Mouse (Mus musculus): ENCODE data around the gene 4930550L24Rik. TPM values are rescaled to one million over a fixed set of nuclear protein-coding genes. Genes with fewer than 3 reads are reported as not detected.

Gene 4930550L24Rik
- 0.21 and 0.27 TPM in 2 replicates for polyA plus RNA-seq (2014; fragmentation: Nextera tagmentation; extraction: Ambion mirVana)

- Histone ChIP-seq H3K4me1 (replicated peaks; ENCODE audit: control insufficient read depth, insufficient read depth, low read length) (no peaks in the 10 kb centered on the region), H3K4me3 (replicated peaks; ENCODE audit: low read length) (no peak within 1 kb of the TSS), H3K4me2 (replicated peaks) (no peak within 1 kb of the TSS), H3K9me3 (ENCODE audit: control insufficient read depth, low read length) (no peaks in the 10 kb centered on the region), H3K27ac (no peak within 1 kb of the TSS), H3K9ac (no peak within 1 kb of the TSS), H3K36me3 (replicated peaks; ENCODE audit: control insufficient read depth, insufficient read depth) (no peaks in the 10 kb centered on the region), H3K27me3 (ENCODE audit: control insufficient read depth, insufficient read depth, low read length) (no peaks in the 10 kb centered on the region)
- 83% methylated on average over 2 of the region's 2 CpGs for WGBS
- no peak for DNase-seq (ENCODE audit: low spot score)
- ATAC-seq (ENCODE audit: low FRiP score): no peak
These were observed at the start of gene 4930550L24Rik for GRCm38 (mm10) chrX:58909060-58909459. Gene 4930550L24Rik, plus strand, starts transcription at chrX:58909360.

DNA sequence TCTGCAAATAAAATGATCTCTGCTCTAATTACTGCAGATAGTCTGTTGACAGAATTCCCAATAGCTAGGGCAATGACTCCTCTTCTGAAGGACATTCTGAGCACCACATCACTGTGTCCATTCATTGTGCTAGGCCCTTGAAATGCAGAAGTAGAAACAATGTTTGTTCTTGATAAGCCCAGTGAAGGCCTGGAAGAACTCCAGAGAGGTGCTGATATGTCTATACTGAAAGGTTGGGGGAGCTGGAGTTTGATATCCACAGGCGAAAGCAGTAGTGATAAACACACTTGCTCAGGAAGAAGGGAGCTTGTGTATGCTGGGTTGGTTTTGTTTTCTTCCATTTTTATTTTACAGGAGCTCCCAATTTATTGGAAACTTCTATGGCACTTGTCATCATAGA, 8.4 kb upstream of the 4930550L24Rik start:
- WGBS: 74% methylated on average over 1 of the region's 1 CpGs
- no peaks in the 10 kb centered on the region for H3K36me3 ChIP-seq (replicated peaks; ENCODE audit: control insufficient read depth, insufficient read depth)
- no peaks in the 10 kb centered on the region for H3K27me3 ChIP-seq (ENCODE audit: control insufficient read depth, insufficient read depth, low read length)
- DNase-seq (ENCODE audit: low spot score) (no peak), ATAC-seq (ENCODE audit: low FRiP score) (no peak)
- H3K9ac ChIP-seq: no peak overlapping the region
- no peaks in the 10 kb centered on the region for H3K9me3 ChIP-seq (ENCODE audit: control insufficient read depth, low read length)
- no peak overlapping the region for H3K4me3 ChIP-seq (replicated peaks; ENCODE audit: low read length)
- H3K4me2 ChIP-seq (replicated peaks): no peak overlapping the region
- H3K4me1 ChIP-seq (replicated peaks; ENCODE audit: control insufficient read depth, insufficient read depth, low read length): no peaks in the 10 kb centered on the region
- no peak overlapping the region for H3K27ac ChIP-seq

GRCm38 (mm10) chrX:58967969-58968368, 58.8 kb downstream of the 4930550L24Rik start:
- H3K4me3 ChIP-seq (replicated peaks; ENCODE audit: low read length): no peak overlapping the region
- H3K4me1 ChIP-seq (replicated peaks; ENCODE audit: control insufficient read depth, insufficient read depth, low read length): no peaks in the 10 kb centered on the region
- no peak overlapping the region for H3K4me2 ChIP-seq (replicated peaks)
- peak; percentile 55; the same call in 1 of the 2 replicates for ATAC-seq (ENCODE audit: low FRiP score)
- DNase-seq (ENCODE audit: low spot score): peak; percentile 30
- WGBS: 66% methylated on average over 2 of the region's 2 CpGs
- 0 out of 2 replicates have a peak overlapping the region, but pooled peaks have one; percentile 14 for H3K27ac ChIP-seq
- H3K27me3 ChIP-seq (ENCODE audit: control insufficient read depth, insufficient read depth, low read length): no peaks in the 10 kb centered on the region
- no peaks in the 10 kb centered on the region for H3K9me3 ChIP-seq (ENCODE audit: control insufficient read depth, low read length)
- H3K36me3 ChIP-seq (replicated peaks; ENCODE audit: control insufficient read depth, insufficient read depth): no peaks in the 10 kb centered on the region
- no peak overlapping the region for H3K9ac ChIP-seq

All from hindbrain, embryonic 14.5 days (tissue).